Mouse (Mus musculus): ENCODE results near the gene Tbc1d5.
"Not testable (repeated sequence)": the region's sequence is repeated elsewhere in the genome, so short reads cannot be mapped to it uniquely, and the experiment has no call there.

Gene Tbc1d5

GRCm38 (mm10) chr17:50737068-50737467 lies 442.1 kb downstream of the Tbc1d5 start:
- DNase-seq: no peak

- peak; percentile 31 to 33 for DNase-seq
Measured at GRCm38 (mm10) chr17:50735955-50736533, 443.1 kb downstream of the Tbc1d5 start.

- DNase-seq: no peak
Measured at GRCm38 (mm10) chr17:50735382-50735954, 443.7 kb downstream of the Tbc1d5 start.

- DNase-seq: no peak
Measured at GRCm38 (mm10) chr17:50734781-50735180, 444.4 kb downstream of the Tbc1d5 start.

GRCm38 (mm10) chr17:50733390-50733789 lies 445.8 kb downstream of the Tbc1d5 start:
- DNase-seq: peak in 1 of 2 experiments; percentile 28

GRCm38 (mm10) chr17:50731876-50732275 lies 447.3 kb downstream of the Tbc1d5 start:
- DNase-seq: no peak

- DNase-seq: no peak
Measured at GRCm38 (mm10) chr17:50730896-50731295, 448.3 kb downstream of the Tbc1d5 start.

GRCm38 (mm10) chr17:50729577-50729976 lies 449.6 kb downstream of the Tbc1d5 start:
- no peak for DNase-seq

- DNase-seq: no peak
Measured at GRCm38 (mm10) chr17:50729031-50729430, 450.1 kb downstream of the Tbc1d5 start.

- no peak for DNase-seq
Measured at GRCm38 (mm10) chr17:50726265-50726664, 452.9 kb downstream of the Tbc1d5 start.

- DNase-seq: no peak
Measured at GRCm38 (mm10) chr17:50724376-50724775, 454.8 kb downstream of the Tbc1d5 start.

GRCm38 (mm10) chr17:50717586-50717985 lies 461.6 kb downstream of the Tbc1d5 start:
- DNase-seq: no peak

GRCm38 (mm10) chr17:50710497-50711222 lies 468.5 kb downstream of the Tbc1d5 start:
- DNase-seq: no peak

- DNase-seq: not testable (repeated sequence)
Measured at GRCm38 (mm10) chr17:50698410-50698809, 480.7 kb downstream of the Tbc1d5 start.

- DNase-seq: peak; percentile 74 to 82
Measured at GRCm38 (mm10) chr17:50688135-50688534, 491.0 kb downstream of the Tbc1d5 start.

GRCm38 (mm10) chr17:50687670-50688069 lies 491.5 kb downstream of the Tbc1d5 start:
- no peak for DNase-seq

- no peak for DNase-seq
Measured at GRCm38 (mm10) chr17:50684960-50685645, 494.0 kb downstream of the Tbc1d5 start.
